Mouse (Mus musculus) CD8-positive naive resting alpha-beta T cell, adult 57 days (primary cell): Measurements from ENCODE around the gene Rad51ap1. TPM values are rescaled to one million over a fixed set of nuclear protein-coding genes. Genes with fewer than 3 reads are reported as not detected.

Experiments used
- total RNA-seq: library from RNA; stranded (reverse); gene quantifications from one replicate; pipeline ENCODE4 v1.2.4, GENCODE M21; 2023

The Rad51ap1 gene
- 2.9 TPM for total RNA-seq

DNA sequence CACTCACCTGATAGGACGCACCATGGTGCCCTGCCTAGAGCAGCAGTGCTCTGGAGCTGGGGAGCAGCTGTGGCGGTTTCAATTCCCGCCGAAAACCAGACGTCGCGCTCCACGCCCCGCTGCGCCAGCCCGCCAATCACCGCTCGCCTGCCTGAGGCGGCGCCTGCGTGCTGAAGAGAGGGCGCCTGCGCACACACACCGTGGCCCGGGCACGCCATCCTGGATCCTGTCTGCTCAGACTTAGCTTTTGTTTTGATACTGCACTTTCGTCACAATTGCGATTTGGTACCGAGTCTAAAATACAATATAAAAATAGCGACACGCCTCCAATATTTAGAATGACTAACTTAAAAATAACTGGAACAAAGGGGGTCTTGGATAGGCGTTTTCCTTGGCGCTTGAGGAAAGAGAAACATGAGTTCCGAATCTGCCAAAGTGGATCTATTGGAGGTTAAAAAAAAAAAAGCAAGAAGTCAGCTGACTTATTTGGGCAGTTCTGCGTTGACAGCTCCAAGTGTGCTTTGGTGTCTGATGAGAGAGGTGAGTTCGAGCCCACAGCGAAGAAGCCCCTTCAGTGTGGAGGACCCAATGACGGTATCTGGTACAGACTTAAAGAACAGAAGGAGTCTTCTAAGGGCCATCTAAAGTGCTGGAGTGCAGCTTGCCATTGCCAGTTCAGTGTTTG lies at the start of gene Rad51ap1, which contains the start of gene D6Wsu163e:
Rad51ap1 (minus strand) TSS at position 101 of the 685 bp plus-strand sequence.
D6Wsu163e (plus strand) TSS at position 476 of the 685 bp plus-strand sequence.

DNA sequence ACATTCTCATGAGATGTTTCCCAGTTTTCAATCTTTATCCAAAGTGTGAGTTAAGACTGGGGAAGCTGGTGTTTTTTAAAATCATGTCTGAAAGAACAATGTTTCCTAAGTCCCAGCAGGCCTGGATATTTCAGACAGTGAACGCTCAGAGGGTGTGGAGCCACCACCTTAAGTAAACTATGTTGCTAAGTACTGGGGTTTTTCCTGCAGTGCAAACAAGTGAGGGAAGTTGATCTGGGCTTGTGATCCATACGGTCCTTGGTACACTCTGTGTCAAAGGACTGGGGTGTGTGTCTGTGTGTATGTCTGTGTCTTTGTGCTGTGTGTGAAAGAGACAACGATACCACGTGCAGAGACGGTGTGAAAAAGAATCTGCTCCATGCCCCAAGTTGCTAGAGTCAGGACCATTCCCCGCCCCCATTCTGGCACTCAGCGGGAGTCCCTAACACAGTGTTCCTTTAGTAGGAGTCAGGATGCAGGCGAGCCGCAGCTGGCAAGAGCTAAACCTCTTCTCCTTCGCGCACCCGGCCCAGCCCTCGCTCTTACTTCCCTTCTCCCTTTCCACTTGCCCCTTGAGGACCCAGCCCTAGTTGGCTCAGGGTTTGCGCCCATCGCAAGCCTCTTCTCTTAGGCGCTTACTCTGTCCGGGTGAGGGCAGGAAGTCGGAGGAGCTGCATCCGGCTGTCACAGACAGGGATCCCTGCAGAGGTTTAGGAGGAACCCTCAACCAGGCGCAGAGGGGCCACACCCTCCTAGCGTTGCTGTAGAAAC lies 18.1 kb downstream of the Rad51ap1 start, which contains the start of gene Dyrk4:
Dyrk4 (minus strand) TSS at position 729 of the 771 bp plus-strand sequence.

Other genes with a start within 250 kb of the Rad51ap1 start
- not detected for gene Kcna6, start 198.9 kb downstream of the Rad51ap1 start, total RNA-seq
- 70.6 TPM for gene Ndufa9, start 90.5 kb downstream of the Rad51ap1 start, total RNA-seq
- gene Akap3, start 86.5 kb downstream of the Rad51ap1 start, total RNA-seq: not detected
- 2.0 TPM for gene Dyrk4, start 17.7 kb downstream of the Rad51ap1 start, total RNA-seq
- 23.3 TPM for gene D6Wsu163e, start 375 bp upstream of the Rad51ap1 start, total RNA-seq
- not detected for gene Fgf6, start 76.0 kb upstream of the Rad51ap1 start, total RNA-seq
- not detected for gene Fgf23, start 133.3 kb upstream of the Rad51ap1 start, total RNA-seq
- gene Tigar, start 170.0 kb upstream of the Rad51ap1 start, total RNA-seq: 6.4 TPM
- 332 TPM for gene Ccnd2, start 212.6 kb upstream of the Rad51ap1 start, total RNA-seq